Mouse (Mus musculus) erythroblast, embryonic 14.5 days (primary cell): ENCODE measurements around the gene Lsm2. TPM values are rescaled to one million over a fixed set of nuclear protein-coding genes. Genes with fewer than 3 reads are reported as not detected.
"Not testable (repeated sequence)": the region's sequence is repeated elsewhere in the genome, so short reads cannot be mapped to it uniquely, and the experiment has no call there.

Source experiments
- H3K27me3 ChIP-seq: 2 replicates; pipeline ENCODE4 v1.6.1; 2012; ENCODE audit warnings: inconsistent platforms; ENCODE audit not compliant: control insufficient read depth
- H3K36me3 ChIP-seq: 2 replicates; pipeline ENCODE4 v1.6.1; 2012; ENCODE audit warnings: mild to moderate bottlenecking, inconsistent platforms; ENCODE audit not compliant: control insufficient read depth
- H3K4me1 ChIP-seq: 2 replicates; pipeline ENCODE4 v1.6.1; 2012; ENCODE audit warnings: inconsistent platforms; ENCODE audit not compliant: control insufficient read depth
- H3K4me3 ChIP-seq: replicated peaks from 2 replicates; pipeline ENCODE3; 2012; ENCODE audit warnings: moderate library complexity, mild to moderate bottlenecking, inconsistent platforms
- H3K9me3 ChIP-seq: 2 replicates; pipeline ENCODE4 v1.6.1; 2012; ENCODE audit warnings: low read length, inconsistent platforms, mixed read lengths; ENCODE audit not compliant: control insufficient read depth
- GATA1 ChIP-seq: IDR thresholded peaks from 2 replicates; pipeline ENCODE4 v1.6.1; 2012; ENCODE audit warnings: low read length, inconsistent platforms, mixed read lengths
- TAL1 ChIP-seq: IDR thresholded peaks from 3 replicates; pipeline ENCODE4 v1.6.1; 2012; ENCODE audit warnings: low read length, inconsistent platforms, mixed read lengths
- polyA plus RNA-seq: library from polyadenylated mRNA; stranded (reverse); fragments of >175 nt; gene quantifications from 2 replicates; pipeline ENCODE4 v1.2.3, GENCODE M21; 2012

The Lsm2 gene
- polyA plus RNA-seq, 1 experiment: 15.9 TPM

GRCm38 (mm10) chr17:34997142-34997483, 15.5 kb downstream of the Lsm2 start:
- Histone ChIP-seq H3K27me3 (no peaks in the 10 kb centered on the region), H3K4me3 (peak overlapping the region; percentile 77), H3K36me3 (peaks cover 57% of the 10 kb centered on the region), H3K9me3 (no peaks in the 10 kb centered on the region), H3K4me1 (peaks cover 54% of the 10 kb centered on the region)
- TF ChIP-seq TAL1: no peak

- Histone ChIP-seq H3K27me3 (no peaks in the 10 kb centered on the region), H3K36me3 (peaks cover 55% of the 10 kb centered on the region), H3K4me3 (peak overlapping the region; percentile 77), H3K4me1 (peaks cover 69% of the 10 kb centered on the region), H3K9me3 (no peaks in the 10 kb centered on the region)
- TF ChIP-seq TAL1 (no peak), GATA1 (no peak)
Observed at GRCm38 (mm10) chr17:34998526-34999430, 17.1 kb downstream of the Lsm2 start.

GRCm38 (mm10) chr17:34999871-35000716, 18.4 kb downstream of the Lsm2 start:
- peak overlapping the region; percentile 87 for H3K4me3 ChIP-seq
- not testable (repeated sequence) for H3K9me3 ChIP-seq, H3K27me3 ChIP-seq
- H3K36me3 ChIP-seq: peaks cover 60% of the 10 kb centered on the region
- peaks cover 78% of the 10 kb centered on the region for H3K4me1 ChIP-seq

- H3K36me3 ChIP-seq: peaks cover 63% of the 10 kb centered on the region
- H3K4me3 ChIP-seq: peak within 1 kb of the TSS; percentile 87
- peaks cover 80% of the 10 kb centered on the region for H3K4me1 ChIP-seq
- no peaks in the 10 kb centered on the region for H3K27me3 ChIP-seq
- no peak for TF ChIP-seq TAL1
- TF ChIP-seq GATA1: no peak
- H3K9me3 ChIP-seq: no peaks in the 10 kb centered on the region
Observed at GRCm38 (mm10) chr17:35000717-35001451, 19.2 kb downstream of the Lsm2 start, which contains the start of gene Vars. Vars (plus strand) TSS chr17:35000987.

DNA sequence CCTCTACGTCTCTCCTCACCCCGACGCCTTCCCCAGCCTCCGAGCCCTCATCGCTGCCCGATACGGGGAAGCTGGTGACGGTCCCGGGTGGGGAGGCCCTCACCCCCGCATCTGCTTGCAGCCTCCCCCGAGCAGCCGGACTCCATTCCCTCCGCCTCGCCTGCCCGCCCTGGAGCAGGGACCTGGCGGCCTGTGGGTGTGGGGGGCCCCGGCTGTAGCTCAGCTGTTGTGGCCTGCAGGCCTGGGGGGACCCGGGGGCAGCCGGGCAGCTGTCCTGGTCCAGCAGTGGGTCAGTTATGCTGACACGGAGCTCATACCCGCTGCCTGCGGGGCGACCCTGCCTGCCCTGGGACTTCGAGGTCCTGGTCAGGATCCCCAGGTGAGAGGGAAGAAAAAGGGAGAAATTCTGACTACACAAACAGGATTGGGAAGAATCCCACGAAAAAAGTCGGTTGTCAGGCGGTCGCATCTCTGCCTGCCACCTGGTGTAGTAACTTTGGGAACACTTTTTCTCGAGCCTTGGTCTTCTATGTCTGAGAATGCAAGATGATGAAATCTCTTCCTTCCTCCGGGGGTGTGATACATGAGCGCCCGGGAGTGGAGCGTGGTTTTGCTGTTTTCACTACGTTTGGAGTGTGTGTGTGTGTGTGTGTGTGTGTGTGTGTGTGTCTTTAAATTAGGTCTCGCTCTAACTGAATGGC, 19.9 kb downstream of the Lsm2 start:
- H3K4me1 ChIP-seq: peaks cover 75% of the 10 kb centered on the region
- peaks cover 62% of the 10 kb centered on the region for H3K36me3 ChIP-seq
- H3K9me3 ChIP-seq: no peaks in the 10 kb centered on the region
- no peaks in the 10 kb centered on the region for H3K27me3 ChIP-seq
- TF ChIP-seq GATA1 (no peak), TAL1 (no peak)
- H3K4me3 ChIP-seq: peak overlapping the region; percentile 87

DNA sequence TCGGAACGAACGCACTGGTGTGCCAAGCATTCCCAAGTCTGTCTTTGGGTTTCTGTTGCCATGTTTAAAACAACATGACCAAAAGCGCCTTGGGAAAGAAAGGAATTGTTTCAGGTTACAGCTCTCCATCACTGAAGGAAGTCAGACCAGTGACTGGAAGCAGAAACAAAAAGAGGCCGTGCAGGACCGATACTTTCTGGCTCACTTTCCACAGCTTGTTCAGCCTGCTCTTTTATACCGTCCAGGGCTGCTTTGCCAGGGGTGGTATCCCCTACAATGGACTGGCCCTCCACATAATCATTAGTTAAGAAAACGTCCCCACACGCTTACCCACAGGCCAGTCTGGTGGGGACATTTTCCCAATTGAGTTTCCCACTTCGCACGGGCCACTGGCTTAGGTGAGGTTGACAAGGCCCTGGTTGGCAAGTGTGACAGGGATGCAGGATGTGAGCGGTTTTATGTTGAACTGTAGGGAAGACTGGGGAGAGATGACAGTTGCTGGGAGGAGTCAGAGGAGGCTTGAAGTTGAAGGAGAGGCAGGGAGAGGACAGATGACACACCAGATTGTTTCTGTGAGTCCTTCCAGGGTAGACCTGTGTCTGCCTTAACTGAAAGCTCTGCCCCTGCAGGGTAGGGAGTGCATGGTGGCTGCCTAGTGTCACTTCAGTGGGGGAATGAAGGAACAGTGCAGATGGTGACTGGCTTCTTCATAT, 20.6 kb downstream of the Lsm2 start:
- Histone ChIP-seq H3K9me3 (no peaks in the 10 kb centered on the region), H3K4me3 (peak overlapping the region; percentile 87), H3K36me3 (peaks cover 62% of the 10 kb centered on the region), H3K27me3 (no peaks in the 10 kb centered on the region), H3K4me1 (peaks cover 68% of the 10 kb centered on the region)
- TF ChIP-seq TAL1: no peak
- no peak for TF ChIP-seq GATA1

DNA sequence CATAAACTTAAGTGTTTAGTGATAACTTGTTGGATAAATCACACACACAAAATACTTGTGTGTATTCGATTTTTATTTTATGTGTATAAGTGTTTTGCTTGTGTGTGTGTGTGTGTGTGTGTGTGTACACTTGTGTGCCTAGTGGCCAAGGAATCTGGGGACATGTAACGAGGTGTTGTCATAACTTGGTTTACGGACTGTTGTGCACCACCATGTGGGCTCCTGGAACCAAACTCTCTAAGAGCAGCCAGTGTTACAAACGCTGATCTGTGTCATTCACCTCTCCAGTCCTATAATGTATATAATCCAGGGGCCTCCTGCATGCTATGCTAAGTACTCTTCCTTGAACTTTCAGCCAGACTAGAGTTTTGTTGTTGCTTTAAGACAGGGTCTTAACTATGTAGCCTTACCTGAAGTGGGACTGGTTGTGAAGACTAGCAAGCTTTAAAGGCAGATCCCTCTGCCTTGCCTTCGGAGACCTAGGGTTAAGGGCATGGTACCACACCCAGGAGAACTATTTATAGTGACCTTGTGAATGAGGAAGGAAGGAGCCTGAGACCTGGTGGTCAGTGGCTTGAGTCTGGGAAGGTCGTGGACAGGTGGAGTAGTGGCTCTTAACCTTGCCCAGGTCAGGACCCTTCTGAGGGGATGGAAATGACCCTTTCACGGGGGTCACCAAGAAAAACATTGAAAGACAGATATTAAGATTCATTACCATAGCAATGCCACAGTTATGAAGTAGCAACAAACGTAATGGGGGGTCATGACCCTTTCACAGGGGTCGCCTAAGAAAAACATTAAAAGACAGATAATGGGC, 21.6 kb downstream of the Lsm2 start:
- peaks cover 60% of the 10 kb centered on the region for H3K36me3 ChIP-seq
- H3K9me3 ChIP-seq: no peaks in the 10 kb centered on the region
- H3K4me3 ChIP-seq: peak overlapping the region; percentile 87
- H3K27me3 ChIP-seq: no peaks in the 10 kb centered on the region
- peaks cover 59% of the 10 kb centered on the region for H3K4me1 ChIP-seq
- no peak for TF ChIP-seq GATA1
- no peak for TF ChIP-seq TAL1
